Mouse (Mus musculus): ENCODE measurements around the gene Med13l. TPM values are rescaled to one million over a fixed set of nuclear protein-coding genes. Genes with fewer than 3 reads are reported as not detected.

The Med13l gene
- total and polyA plus RNA-seq, 2 experiments from 2014 or later = 11.3 to 28.9 TPM

DNA sequence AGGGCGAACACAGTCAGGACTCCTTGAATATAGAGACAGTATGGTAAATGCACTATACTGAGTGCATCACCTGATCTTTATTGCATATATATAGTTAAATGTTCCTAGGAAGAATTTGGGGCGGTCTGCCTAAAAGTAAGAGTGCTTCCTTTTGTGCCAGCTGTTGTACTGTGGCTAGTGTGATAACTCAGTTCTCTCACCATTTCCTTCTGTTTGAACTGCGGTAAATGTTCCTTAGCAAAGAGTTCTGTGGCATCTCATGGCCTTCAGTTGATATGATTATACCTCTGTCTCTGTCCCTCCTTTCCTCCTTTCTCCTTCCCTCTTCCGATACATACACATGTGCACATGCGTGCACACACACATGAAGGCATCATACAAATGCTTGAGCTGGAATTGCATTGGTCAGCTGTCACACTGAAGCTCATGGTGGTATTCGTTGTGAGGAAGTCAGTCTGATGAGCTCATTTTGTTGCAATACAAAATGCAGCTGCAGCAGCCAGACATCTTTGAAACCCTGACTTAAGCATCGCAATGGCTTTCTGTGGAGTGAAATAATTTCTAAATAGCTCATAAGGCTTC, 97.9 kb downstream of the Med13l start:
- Histone ChIP-seq H3K4me3 (ENCODE audit: low read length) (no peak overlapping the region), H3K9me3 (ENCODE audit: low read length) (no peaks in the 10 kb centered on the region), H3K27ac (no peak overlapping the region), H3K4me1 (ENCODE audit: insufficient read depth, low read length) (no peaks in the 10 kb centered on the region), H3K9ac (replicated peaks; ENCODE audit: low read length) (no peak overlapping the region), H3K36me3 (ENCODE audit: insufficient read depth, low read length) (no peaks in the 10 kb centered on the region), H3K4me2 (ENCODE audit: low read depth, low read length) (no peak overlapping the region), H3K27me3 (ENCODE audit: insufficient read depth, low read length) (no peaks in the 10 kb centered on the region)
- no peak for DNase-seq (ENCODE audit: low spot score)
- TF ChIP-seq CTCF (IDR thresholded peaks at IDR 0.05; ENCODE audit: low read depth) = no peak
- WGBS = 84% methylated on average over 7 of the region's 7 CpGs
- no peak for ATAC-seq

DNA sequence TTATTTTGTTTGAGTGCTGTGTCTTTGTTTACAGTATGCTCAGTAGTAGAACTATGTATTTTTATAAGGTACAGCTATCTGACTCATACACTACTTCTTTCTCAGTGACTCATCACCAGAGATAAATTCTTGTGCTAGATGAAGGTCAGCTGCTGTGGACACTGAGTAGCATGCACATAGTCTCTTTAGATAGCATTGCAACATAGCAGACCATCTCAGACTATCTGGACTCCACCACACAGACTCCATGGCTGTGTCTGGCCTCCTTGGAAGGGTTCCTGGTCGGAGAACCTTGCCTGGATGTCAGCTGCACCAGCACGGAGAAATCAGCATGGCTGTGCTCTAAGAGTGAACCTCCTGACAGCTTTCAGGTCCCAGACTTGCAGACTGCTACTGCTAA, 99.2 kb downstream of the Med13l start:
- no peak overlapping the region for H3K4me3 ChIP-seq (ENCODE audit: low read length)
- whole genome bisulfite sequencing = 62% methylated on average over 2 of the region's 2 CpGs
- no peaks in the 10 kb centered on the region for H3K9me3 ChIP-seq (ENCODE audit: low read length)
- no peak overlapping the region for H3K9ac ChIP-seq (replicated peaks; ENCODE audit: low read length)
- no peaks in the 10 kb centered on the region for H3K27me3 ChIP-seq (ENCODE audit: insufficient read depth, low read length)
- DNase-seq (ENCODE audit: low spot score) (no peak), ATAC-seq (no peak)
- no peaks in the 10 kb centered on the region for H3K4me1 ChIP-seq (ENCODE audit: insufficient read depth, low read length)
- H3K4me2 ChIP-seq (ENCODE audit: low read depth, low read length) = no peak overlapping the region
- no peaks in the 10 kb centered on the region for H3K36me3 ChIP-seq (ENCODE audit: insufficient read depth, low read length)
- TF ChIP-seq CTCF (IDR thresholded peaks at IDR 0.05; ENCODE audit: low read depth) = no peak
- no peak overlapping the region for H3K27ac ChIP-seq

DNA sequence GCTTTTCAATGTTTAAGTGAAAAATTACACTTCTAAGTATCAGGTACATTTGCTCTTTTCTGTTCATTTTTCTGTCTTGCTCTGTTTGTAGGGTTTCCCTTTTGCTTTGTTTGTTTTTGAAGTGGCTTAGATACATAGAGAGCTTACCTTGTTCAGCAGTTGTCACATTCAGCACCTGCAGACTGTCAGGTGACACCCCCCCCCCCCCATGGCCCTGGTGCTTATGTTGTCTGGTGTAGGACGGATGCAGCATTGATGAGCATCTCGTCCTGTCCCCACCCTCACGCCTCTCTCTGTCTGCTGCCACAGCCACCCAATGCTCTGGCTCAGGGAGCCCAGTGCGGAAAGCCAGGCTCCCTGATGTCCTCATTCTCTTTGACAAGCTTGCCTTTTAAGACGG, 101.3 kb downstream of the Med13l start:
- Histone ChIP-seq H3K4me2 (ENCODE audit: low read depth, low read length) (no peak overlapping the region), H3K27ac (no peak overlapping the region), H3K9me3 (ENCODE audit: low read length) (no peaks in the 10 kb centered on the region), H3K4me3 (ENCODE audit: low read length) (no peak overlapping the region), H3K36me3 (ENCODE audit: insufficient read depth, low read length) (no peaks in the 10 kb centered on the region), H3K9ac (replicated peaks; ENCODE audit: low read length) (no peak overlapping the region), H3K27me3 (ENCODE audit: insufficient read depth, low read length) (no peaks in the 10 kb centered on the region), H3K4me1 (ENCODE audit: insufficient read depth, low read length) (peaks cover 10% of the 10 kb centered on the region)
- WGBS = 72% methylated on average over 5 of the region's 5 CpGs
- no peak for TF ChIP-seq CTCF (IDR thresholded peaks at IDR 0.05; ENCODE audit: low read depth)
- ATAC-seq (no peak), DNase-seq (ENCODE audit: low spot score) (no peak)

DNA sequence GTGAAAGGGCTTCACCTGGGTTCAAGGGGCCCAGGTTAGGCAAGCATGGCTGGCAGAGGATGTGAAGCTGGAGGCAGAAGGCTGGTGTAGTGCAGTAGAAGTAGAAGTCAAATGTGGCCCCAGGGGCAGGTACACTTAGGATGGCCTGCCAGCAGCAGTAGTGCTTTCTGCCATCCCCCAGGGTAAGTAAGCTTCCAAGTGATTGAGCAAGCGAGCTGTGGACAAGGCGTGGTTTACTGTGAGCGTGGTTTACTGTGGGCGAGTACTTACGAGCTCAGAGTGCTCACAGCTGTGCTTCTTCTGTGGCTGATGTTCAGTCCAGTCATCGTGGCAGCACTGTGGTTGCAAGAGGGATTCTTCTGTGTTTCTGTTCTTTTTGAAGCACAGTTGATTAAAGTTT, 103.5 kb downstream of the Med13l start:
- 88% methylated on average over 6 of the region's 6 CpGs for WGBS
- no peak for ATAC-seq

DNA sequence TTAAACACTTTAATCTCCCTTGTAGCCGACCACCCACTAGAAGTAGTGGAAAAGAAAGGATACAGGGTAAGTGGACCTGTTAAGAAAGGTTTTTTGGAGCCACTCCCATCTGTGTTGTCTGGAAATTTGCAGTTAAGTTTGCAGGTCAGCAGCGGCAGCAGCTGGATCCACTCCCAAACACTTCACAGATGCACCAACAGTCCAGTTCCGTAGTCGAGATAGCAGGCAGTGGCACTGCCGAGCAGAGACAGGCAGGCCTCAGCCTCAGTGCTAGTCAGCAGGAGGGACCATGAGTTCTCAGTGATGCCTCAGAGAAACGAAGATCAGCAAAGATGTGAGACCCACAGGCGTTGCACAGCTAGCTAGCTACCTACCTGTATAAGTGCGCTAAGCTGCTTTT, 104.5 kb downstream of the Med13l start:
- no peak for TF ChIP-seq CTCF (IDR thresholded peaks at IDR 0.05; ENCODE audit: low read depth)
- H3K27ac ChIP-seq = no peak overlapping the region
- H3K9me3 ChIP-seq (ENCODE audit: low read length) = no peaks in the 10 kb centered on the region
- ATAC-seq = no peak
- no peak overlapping the region for H3K9ac ChIP-seq (replicated peaks; ENCODE audit: low read length)
- WGBS = 84% methylated on average over 8 of the region's 8 CpGs
- H3K4me1 ChIP-seq (ENCODE audit: insufficient read depth, low read length) = peaks cover 20% of the 10 kb centered on the region
- no peaks in the 10 kb centered on the region for H3K27me3 ChIP-seq (ENCODE audit: insufficient read depth, low read length)
- H3K36me3 ChIP-seq (ENCODE audit: insufficient read depth, low read length) = no peaks in the 10 kb centered on the region
- H3K4me2 ChIP-seq (ENCODE audit: low read depth, low read length) = no peak overlapping the region
- H3K4me3 ChIP-seq (ENCODE audit: low read length) = no peak overlapping the region
- no peak for DNase-seq (ENCODE audit: low spot score)

More for the DNA sequence above, 103.5 kb downstream of the Med13l start:
- H3K4me1 ChIP-seq (ENCODE audit: insufficient read depth, low read length) = peaks cover 20% of the 10 kb centered on the region
- no peak overlapping the region for H3K4me3 ChIP-seq (ENCODE audit: low read length)
- DNase-seq (ENCODE audit: low spot score) = no peak
- no peaks in the 10 kb centered on the region for H3K9me3 ChIP-seq (ENCODE audit: low read length)
- H3K4me2 ChIP-seq (ENCODE audit: low read depth, low read length) = no peak overlapping the region
- no peak overlapping the region for H3K9ac ChIP-seq (replicated peaks; ENCODE audit: low read length)
- no peaks in the 10 kb centered on the region for H3K36me3 ChIP-seq (ENCODE audit: insufficient read depth, low read length)
- H3K27me3 ChIP-seq (ENCODE audit: insufficient read depth, low read length) = no peaks in the 10 kb centered on the region
- no peak overlapping the region for H3K27ac ChIP-seq
- TF ChIP-seq CTCF (IDR thresholded peaks at IDR 0.05; ENCODE audit: low read depth) = no peak

DNA sequence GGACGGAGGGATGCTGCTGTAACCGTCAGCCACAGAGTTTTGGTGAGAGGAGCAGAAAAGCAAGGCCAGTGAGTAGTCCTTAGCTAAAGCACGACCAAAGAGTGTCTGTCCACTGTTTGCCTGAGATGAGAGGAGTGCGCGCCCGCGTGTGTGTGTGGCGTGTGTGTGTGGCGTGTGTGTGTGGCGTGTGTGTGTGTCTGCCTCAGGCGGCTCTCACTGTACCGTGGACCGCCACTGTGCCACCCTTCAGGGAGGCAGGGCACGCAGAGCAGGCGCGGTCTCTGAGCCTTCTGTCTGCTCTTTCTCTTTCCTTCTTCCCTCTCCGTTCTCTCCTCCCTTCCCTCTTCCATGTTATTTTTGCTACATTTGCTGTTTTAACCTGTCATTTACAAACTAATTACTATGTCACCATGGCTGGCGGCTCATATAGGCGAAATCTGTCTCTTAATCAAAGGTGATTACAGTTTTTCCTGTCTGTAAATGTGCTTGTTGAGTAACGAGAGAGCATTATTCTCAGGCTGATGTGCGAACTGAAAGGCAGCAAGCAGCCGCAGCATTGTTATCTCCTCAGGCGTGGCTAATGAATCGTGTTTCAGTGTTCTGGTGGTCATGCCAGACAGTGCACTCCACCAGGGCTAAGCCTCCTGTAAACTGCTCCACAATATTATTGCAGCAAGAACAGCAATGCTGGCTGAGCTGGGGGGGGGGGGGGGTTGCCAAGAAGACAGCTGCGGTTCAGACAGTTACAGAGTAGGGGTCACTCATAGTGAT, 106.1 kb downstream of the Med13l start:
- TF ChIP-seq CTCF (IDR thresholded peaks at IDR 0.05; ENCODE audit: low read depth) = peak; percentile 35
- Histone ChIP-seq H3K27me3 (ENCODE audit: insufficient read depth, low read length) (no peaks in the 10 kb centered on the region), H3K9me3 (ENCODE audit: low read length) (no peaks in the 10 kb centered on the region), H3K4me3 (ENCODE audit: low read length) (peak overlapping the region; percentile 19; the same call in 1 of the 2 replicates), H3K4me1 (ENCODE audit: insufficient read depth, low read length) (peaks cover 20% of the 10 kb centered on the region), H3K36me3 (ENCODE audit: insufficient read depth, low read length) (no peaks in the 10 kb centered on the region), H3K27ac (peak overlapping the region; percentile 28), H3K4me2 (ENCODE audit: low read depth, low read length) (peak overlapping the region; percentile 50), H3K9ac (replicated peaks; ENCODE audit: low read length) (peak overlapping the region; percentile 38; the same call in 1 of the 2 replicates)
- ATAC-seq = peak; percentile 83
- 11% methylated on average over 25 of the region's 25 CpGs for WGBS
- DNase-seq (ENCODE audit: low spot score) = peak; percentile 73

DNA sequence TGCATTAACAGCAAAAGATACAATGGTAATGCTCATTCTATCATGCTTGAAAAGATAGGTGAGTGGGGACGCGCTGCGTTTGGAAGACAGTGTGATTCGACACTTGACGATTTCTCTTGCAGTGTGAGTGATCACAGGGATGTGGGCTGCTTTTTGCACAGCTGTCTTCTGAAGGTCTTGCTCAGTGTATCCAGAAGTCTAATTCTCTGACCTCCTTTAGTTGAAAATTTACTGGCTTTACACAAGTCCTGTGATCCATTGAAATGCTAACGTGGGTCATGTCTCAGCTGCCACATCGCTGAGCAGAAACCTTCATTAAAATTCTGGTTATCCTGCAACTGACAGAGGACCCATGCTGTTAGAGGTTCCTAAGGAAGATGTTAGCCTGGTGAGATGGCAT, 107.4 kb downstream of the Med13l start:
- H3K27me3 ChIP-seq (ENCODE audit: insufficient read depth, low read length) = no peaks in the 10 kb centered on the region
- no peak for DNase-seq (ENCODE audit: low spot score)
- H3K4me3 ChIP-seq (ENCODE audit: low read length) = no peak overlapping the region
- H3K4me1 ChIP-seq (ENCODE audit: insufficient read depth, low read length) = peaks cover 24% of the 10 kb centered on the region
- H3K4me2 ChIP-seq (ENCODE audit: low read depth, low read length) = no peak overlapping the region
- no peak for TF ChIP-seq CTCF (IDR thresholded peaks at IDR 0.05; ENCODE audit: low read depth)
- H3K36me3 ChIP-seq (ENCODE audit: insufficient read depth, low read length) = no peaks in the 10 kb centered on the region
- no peak for ATAC-seq
- WGBS = 19% methylated on average over 7 of the region's 7 CpGs
- H3K9ac ChIP-seq (replicated peaks; ENCODE audit: low read length) = no peak overlapping the region
- H3K27ac ChIP-seq = no peak overlapping the region
- no peaks in the 10 kb centered on the region for H3K9me3 ChIP-seq (ENCODE audit: low read length)
